Mouse (Mus musculus) regulatory T cell (primary cell): ENCODE measurements around the gene Psmc3.

Source experiments
- in situ Hi-C: fragments of 300-600 bp; cut with MboI, MseI; formaldehyde crosslinking; loops from one replicate; pipeline ENCODE4 v1.15.1; 2025; ENCODE audit warnings: high pct_unique_total_duplicates

The Psmc3 gene

GRCm38 (mm10) chr2:91080784-91081513 lies 27.1 kb downstream of the Psmc3 start:
- in situ Hi-C loops, result no loop called here

GRCm38 (mm10) chr2:91081775-91082695 lies 28.2 kb downstream of the Psmc3 start, which contains the start of gene Spi1:
Spi1 (plus strand) TSS chr2:91082390.
- in situ Hi-C loops, result no loop called here

GRCm38 (mm10) chr2:91082844-91083243 lies 29.0 kb downstream of the Psmc3 start:
- in situ Hi-C loops, result no loop called here

- in situ Hi-C loops, result no loop called here
These were observed 29.6 kb downstream of the Psmc3 start for GRCm38 (mm10) chr2:91083366-91083940.

GRCm38 (mm10) chr2:91084179-91084820 lies 30.5 kb downstream of the Psmc3 start:
- in situ Hi-C loops, result no loop called here

GRCm38 (mm10) chr2:91085494-91086391 lies 31.9 kb downstream of the Psmc3 start:
- in situ Hi-C loops, result no loop called here

GRCm38 (mm10) chr2:91086392-91087237 lies 32.8 kb downstream of the Psmc3 start:
- in situ Hi-C loops, result no loop called here

- in situ Hi-C loops, result no loop called here
These were observed 33.6 kb downstream of the Psmc3 start for GRCm38 (mm10) chr2:91087453-91087852.

GRCm38 (mm10) chr2:91088987-91089386 lies 35.2 kb downstream of the Psmc3 start:
- in situ Hi-C loops, result no loop called here

GRCm38 (mm10) chr2:91090208-91090607 lies 36.4 kb downstream of the Psmc3 start:
- in situ Hi-C loops, result no loop called here

- in situ Hi-C loops, result no loop called here
These were observed 37.0 kb downstream of the Psmc3 start for GRCm38 (mm10) chr2:91090827-91091226.

GRCm38 (mm10) chr2:91096524-91096923 lies 42.7 kb downstream of the Psmc3 start:
- in situ Hi-C loops, result no loop called here

- in situ Hi-C loops, result no loop called here
These were observed 43.2 kb downstream of the Psmc3 start for GRCm38 (mm10) chr2:91097015-91097414.

- in situ Hi-C loops, result no loop called here
These were observed 44.3 kb downstream of the Psmc3 start for GRCm38 (mm10) chr2:91098156-91098555.

- in situ Hi-C loops, result loop anchor here (5.0 kb wide), 1 partner anchor 34 kb away; no protein-coding TSS in a partner anchor
These were observed 47.4 kb downstream of the Psmc3 start for GRCm38 (mm10) chr2:91101124-91101740.

- in situ Hi-C loops, result no loop called here
These were observed 54.3 kb downstream of the Psmc3 start for GRCm38 (mm10) chr2:91108156-91108555.

- in situ Hi-C loops, result no loop called here
These were observed 55.4 kb downstream of the Psmc3 start for GRCm38 (mm10) chr2:91109241-91109640.

- in situ Hi-C loops, result no loop called here
These were observed 56.1 kb downstream of the Psmc3 start for GRCm38 (mm10) chr2:91109807-91110385.

- in situ Hi-C loops, result no loop called here
These were observed 56.6 kb downstream of the Psmc3 start for GRCm38 (mm10) chr2:91110429-91110828.
